In genomic region chr14:25725032-25725497, GRCm38 (mm10) we compare ENCODE assay signal across 8 mouse cellular contexts. TPM values are rescaled to one million over a fixed set of nuclear protein-coding genes. Genes with fewer than 3 reads are reported as not detected.
DNase-seq lines count a peak whose midpoint lies in the region; ATAC-seq and TF ChIP-seq lines count a peak whose summit lies in the region.

No protein-coding gene starts in this region.

- no peak for TF ChIP-seq EP300 in stomach, postnatal 0 days (optimal IDR thresholded peaks at IDR 0.05)

- no peaks in the 10 kb centered on the region for H3K36me3 ChIP-seq in hindbrain, embryonic 16.5 days (ENCODE audit: control insufficient read depth, insufficient read depth, low read length)
- H3K36me3 ChIP-seq in liver, embryonic 12.5 days, result 0 out of 2 replicates have a peak, but pooled peaks cover 4% of the 10 kb centered on the region
- no peaks in the 10 kb centered on the region for H3K36me3 ChIP-seq in stomach, postnatal 0 days (ENCODE audit: control insufficient read depth, insufficient read depth, low read length)
- H3K36me3 ChIP-seq in midbrain, embryonic 14.5 days (ENCODE audit: control insufficient read depth, insufficient read depth, low read length), result no peaks in the 10 kb centered on the region

- TF ChIP-seq CTCF in stomach, postnatal 0 days (IDR thresholded peaks at IDR 0.05; ENCODE audit: low read depth), result peak; percentile 54; the same call in 1 of the 2 replicates

- WGBS in hindbrain, embryonic 16.5 days, result 55% methylated on average over 11 of the region's 11 CpGs
- 79% methylated on average over 7 of the region's 11 CpGs for WGBS in liver, embryonic 12.5 days (ENCODE audit: insufficient replicate concordance)
- 55% methylated on average over 11 of the region's 11 CpGs for WGBS in stomach, postnatal 0 days
- 85% methylated on average over 11 of the region's 11 CpGs for WGBS in midbrain, embryonic 14.5 days

- ATAC-seq in hindbrain, embryonic 16.5 days, result peak; percentile 92
- peak; percentile 40; the same call in 1 of the 2 replicates for ATAC-seq in liver, embryonic 12.5 days
- ATAC-seq in stomach, postnatal 0 days (ENCODE audit: low FRiP score, low TSS enrichment), result peak; percentile 92
- no peak for ATAC-seq in midbrain, embryonic 14.5 days (ENCODE audit: low FRiP score, low TSS enrichment)

- peak overlapping the region; percentile 58; the same call in 1 of the 2 replicates for H3K27ac ChIP-seq in hindbrain, embryonic 16.5 days (ENCODE audit: low read depth, low read length)
- H3K27ac ChIP-seq in liver, embryonic 12.5 days, result peak overlapping the region; percentile 24
- peak overlapping the region; percentile 78 for H3K27ac ChIP-seq in stomach, postnatal 0 days (replicated peaks)
- H3K27ac ChIP-seq in midbrain, embryonic 14.5 days (replicated peaks; ENCODE audit: low read depth, low read length), result no peak overlapping the region

- DNase-seq in embryo, embryonic 10.5 days (ENCODE audit: low spot score), result peak; percentile 54
- DNase-seq in embryo, embryonic 11 days, result no peak
- DNase-seq in thymus, postnatal 0 days (ENCODE audit: low spot score), result peak; percentile 14
- no peak for DNase-seq in thymus, postnatal 36 days
- DNase-seq in stomach, postnatal 0 days (ENCODE audit: low spot score), result peak; percentile 74
- no peak for DNase-seq in midbrain, embryonic 14.5 days

- no peaks in the 10 kb centered on the region for H3K9me3 ChIP-seq in hindbrain, embryonic 16.5 days (ENCODE audit: control insufficient read depth, low read length)
- no peaks in the 10 kb centered on the region for H3K9me3 ChIP-seq in liver, embryonic 12.5 days (replicated peaks)
- H3K9me3 ChIP-seq in stomach, postnatal 0 days (ENCODE audit: control insufficient read depth, low read length), result no peaks in the 10 kb centered on the region
- H3K9me3 ChIP-seq in midbrain, embryonic 14.5 days (ENCODE audit: control insufficient read depth, low read length), result no peaks in the 10 kb centered on the region

- no peak overlapping the region for H3K4me2 ChIP-seq in hindbrain, embryonic 16.5 days (ENCODE audit: low read length)
- H3K4me2 ChIP-seq in liver, embryonic 12.5 days, result no peak overlapping the region
- H3K4me2 ChIP-seq in stomach, postnatal 0 days (replicated peaks; ENCODE audit: low read depth), result no peak overlapping the region
- H3K4me2 ChIP-seq in midbrain, embryonic 14.5 days (ENCODE audit: low read length), result no peak overlapping the region

- H3K27me3 ChIP-seq in hindbrain, embryonic 16.5 days (replicated peaks; ENCODE audit: control insufficient read depth, insufficient read depth, low read length), result no peaks in the 10 kb centered on the region
- 0 out of 2 replicates have a peak, but pooled peaks cover 5% of the 10 kb centered on the region for H3K27me3 ChIP-seq in liver, embryonic 12.5 days (replicated peaks)
- no peaks in the 10 kb centered on the region for H3K27me3 ChIP-seq in stomach, postnatal 0 days (ENCODE audit: control insufficient read depth, insufficient read depth, low read length)
- no peaks in the 10 kb centered on the region for H3K27me3 ChIP-seq in midbrain, embryonic 14.5 days (ENCODE audit: control insufficient read depth, insufficient read depth, low read length)

- no peak overlapping the region for H3K4me3 ChIP-seq in hindbrain, embryonic 16.5 days (ENCODE audit: low read length)
- H3K4me3 ChIP-seq in liver, embryonic 12.5 days, result no peak overlapping the region
- H3K4me3 ChIP-seq in stomach, postnatal 0 days (ENCODE audit: low read depth, low read length), result no peak overlapping the region
- H3K4me3 ChIP-seq in midbrain, embryonic 14.5 days (replicated peaks; ENCODE audit: low read depth, low read length), result no peak overlapping the region

- H3K9ac ChIP-seq in hindbrain, embryonic 16.5 days (ENCODE audit: low read depth, low read length), result no peak overlapping the region
- H3K9ac ChIP-seq in liver, embryonic 12.5 days, result no peak overlapping the region
- H3K9ac ChIP-seq in stomach, postnatal 0 days (ENCODE audit: low read length), result peak overlapping the region; percentile 13; the same call in 1 of the 2 replicates
- no peak overlapping the region for H3K9ac ChIP-seq in midbrain, embryonic 14.5 days (replicated peaks; ENCODE audit: low read length)

- peaks cover 12% of the 10 kb centered on the region for H3K4me1 ChIP-seq in hindbrain, embryonic 16.5 days (ENCODE audit: control insufficient read depth, insufficient read depth, low read depth, low read length)
- H3K4me1 ChIP-seq in liver, embryonic 12.5 days, result peaks cover 24% of the 10 kb centered on the region
- H3K4me1 ChIP-seq in stomach, postnatal 0 days (replicated peaks; ENCODE audit: control insufficient read depth, insufficient read depth), result peaks cover 9% of the 10 kb centered on the region
- no peaks in the 10 kb centered on the region for H3K4me1 ChIP-seq in midbrain, embryonic 14.5 days (ENCODE audit: control insufficient read depth, insufficient read depth, low read length)

RNA-seq across cellular contexts. Expression of gene Ppif, which starts 31.1 kb away (rescaled TPM):
- 30.4 and 37.2 TPM in 2 replicates for polyA plus RNA-seq in thymus, postnatal 0 days (2015; fragmentation: Nextera tagmentation; extraction: Ambion mirVana)
- 34.6 and 45.4 TPM in 2 replicates for polyA plus RNA-seq in hindbrain, embryonic 16.5 days (2015; fragmentation: Nextera tagmentation; extraction: Ambion mirVana)
- polyA plus RNA-seq in liver, embryonic 12.5 days (2016; fragmentation: Nextera tagmentation; extraction: Ambion mirVana), result 46.8 and 48.4 TPM in 2 replicates
- polyA plus RNA-seq in stomach, postnatal 0 days (2015; fragmentation: Nextera tagmentation; extraction: Ambion mirVana), result 66.1 and 74.6 TPM in 2 replicates
- 28.0 and 29.4 TPM in 2 replicates for polyA plus RNA-seq in midbrain, embryonic 14.5 days (2014; fragmentation: Nextera tagmentation; extraction: Ambion mirVana)

RNA-seq across cellular contexts. Expression of gene Zcchc24, which starts 43.8 kb away (rescaled TPM):
- polyA plus RNA-seq in thymus, postnatal 0 days (2015; fragmentation: Nextera tagmentation; extraction: Ambion mirVana), result 7.6 and 9.0 TPM in 2 replicates
- 10.1 and 17.2 TPM in 2 replicates for polyA plus RNA-seq in hindbrain, embryonic 16.5 days (2015; fragmentation: Nextera tagmentation; extraction: Ambion mirVana)
- 6.9 and 7.8 TPM in 2 replicates for polyA plus RNA-seq in liver, embryonic 12.5 days (2016; fragmentation: Nextera tagmentation; extraction: Ambion mirVana)
- polyA plus RNA-seq in stomach, postnatal 0 days (2015; fragmentation: Nextera tagmentation; extraction: Ambion mirVana), result 11.3 and 11.9 TPM in 2 replicates
- polyA plus RNA-seq in midbrain, embryonic 14.5 days (2014; fragmentation: Nextera tagmentation; extraction: Ambion mirVana), result 8.1 and 13.6 TPM in 2 replicates

Comparison
In these comparisons a context has a peak if more than half of its experiments do, and no peak if none do; other contexts are left out.
1. DNase-seq: peak in embryo, embryonic 10.5 days (single experiment), thymus, postnatal 0 days (single experiment) and stomach, postnatal 0 days (single experiment); none in embryo, embryonic 11 days (single experiment), thymus, postnatal 36 days (0 of 2) and midbrain, embryonic 14.5 days (single experiment).